Mouse (Mus musculus) heart, embryonic 11.5 days (tissue): ENCODE results near the gene Arid5b. TPM values are rescaled to one million over a fixed set of nuclear protein-coding genes. Genes with fewer than 3 reads are reported as not detected.

Experiments used
- ATAC-seq: fragments of 200-750 bp; cut with Nextera tagmentation; replicated peaks from 2 replicates; pipeline ENCODE4 v1.8.0; 2017; ENCODE audit warnings: moderate library complexity; ENCODE audit not compliant: insufficient number of reproducible peaks, low FRiP score, low TSS enrichment
- H3K27ac ChIP-seq: fragments of 300-500 bp; sonication (generic); 2 replicates; pipeline ENCODE4 v1.5.1; 2014; ENCODE audit warnings: mild to moderate bottlenecking, low read depth, low read length
- H3K27me3 ChIP-seq: fragments of 300-500 bp; sonication (generic); 2 replicates; pipeline ENCODE4 v1.6.1; 2014; ENCODE audit warnings: mild to moderate bottlenecking, low read length, mixed read lengths; ENCODE audit not compliant: control insufficient read depth, insufficient read depth
- H3K36me3 ChIP-seq: fragments of 300-500 bp; sonication (generic); 2 replicates; pipeline ENCODE4 v1.6.1; 2014; ENCODE audit warnings: mild to moderate bottlenecking, low read length, moderate library complexity, mixed read lengths; ENCODE audit not compliant: control insufficient read depth, insufficient read depth
- H3K4me1 ChIP-seq: fragments of 300-500 bp; sonication (generic); 2 replicates; pipeline ENCODE4 v1.6.1; 2014; ENCODE audit warnings: low read length; ENCODE audit not compliant: control insufficient read depth, insufficient read depth
- H3K4me2 ChIP-seq: fragments of 300-500 bp; sonication (generic); 2 replicates; pipeline ENCODE4 v1.6.1; 2014; ENCODE audit warnings: mild to moderate bottlenecking, moderate library complexity
- H3K4me3 ChIP-seq: fragments of 300-500 bp; sonication (generic); 2 replicates; pipeline ENCODE4 v1.5.1; 2014; ENCODE audit warnings: low read depth, low read length
- H3K9ac ChIP-seq: fragments of 300-500 bp; sonication (generic); 2 replicates; pipeline ENCODE4 v1.6.1; 2014; ENCODE audit warnings: mild to moderate bottlenecking, low read depth, low read length, moderate library complexity
- H3K9me3 ChIP-seq: fragments of 300-500 bp; sonication (generic); replicated peaks from 2 replicates; pipeline ENCODE4 v1.6.1; 2016; ENCODE audit warnings: low read length; ENCODE audit not compliant: control insufficient read depth
- WGBS: fragments of 180-500 bp; shearing (Covaris S2); extraction: QIAGEN DNeasy Blood & Tissue Kit; methylation state at CpG from one replicate; pipeline ENCODE4 v1.1.7; 2014; ENCODE audit not compliant: insufficient replicate concordance; 5-methylcytosine and 5-hydroxymethylcytosine counted together
- polyA plus RNA-seq: library from polyadenylated mRNA; unstranded; fragments of >200 nt; fragmentation: Nextera tagmentation; extraction: Ambion mirVana; gene quantifications from 2 replicates; pipeline ENCODE4 v1.2.1, GENCODE M21; 2014

The Arid5b gene
- polyA plus RNA-seq, 1 experiment from 2014 or later, result 21.1 TPM

DNA sequence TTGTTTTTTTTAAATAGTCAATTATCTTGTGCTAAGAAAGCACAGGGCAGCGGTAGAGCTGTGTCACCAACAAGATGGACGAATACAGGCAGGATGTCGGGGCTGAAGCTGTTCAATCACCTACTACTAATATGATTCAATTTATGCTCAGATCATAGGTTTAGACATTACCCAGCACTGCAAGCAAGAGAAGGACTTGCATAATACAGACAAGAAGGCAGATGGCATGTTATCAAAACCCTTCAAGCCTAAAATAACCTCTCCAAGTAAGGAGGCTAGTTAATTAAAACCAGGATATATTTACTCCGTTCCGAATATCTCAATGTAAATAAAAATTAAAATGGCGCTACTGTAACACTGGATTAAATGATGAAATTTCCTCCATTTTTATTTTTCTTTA is 96.3 kb downstream of the Arid5b start:
- Histone ChIP-seq H3K4me1 (no peaks in the 10 kb centered on the region), H3K9me3 (no peaks in the 10 kb centered on the region), H3K27me3 (no peaks in the 10 kb centered on the region), H3K36me3 (peaks cover 6% of the 10 kb centered on the region), H3K9ac (no peak overlapping the region), H3K27ac (no peak overlapping the region), H3K4me2 (no peak overlapping the region), H3K4me3 (no peak overlapping the region)
- ATAC-seq, result no peak
- WGBS, result 85% methylated on average over 6 of the region's 6 CpGs

DNA sequence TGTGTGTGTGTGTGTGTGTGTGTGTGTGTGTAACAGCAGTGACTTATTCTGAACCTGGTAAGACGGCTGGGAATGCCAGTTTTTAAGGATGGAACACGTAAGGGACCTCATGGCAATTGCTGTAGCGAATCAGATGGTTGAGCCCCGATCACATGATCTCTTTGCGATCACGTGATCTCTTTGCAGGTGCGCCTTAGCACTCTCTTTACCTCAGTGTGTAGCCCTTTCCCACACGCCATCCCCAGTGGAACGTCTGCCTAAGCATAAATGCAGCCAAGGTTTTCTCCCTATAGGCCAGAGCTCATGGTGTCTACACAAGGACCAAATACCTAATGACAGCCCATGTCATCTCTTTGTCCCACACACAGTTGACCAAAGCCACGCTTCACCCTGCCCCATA is 97.4 kb downstream of the Arid5b start:
- Histone ChIP-seq H3K27ac (no peak overlapping the region), H3K4me2 (no peak overlapping the region), H3K27me3 (no peaks in the 10 kb centered on the region), H3K4me1 (no peaks in the 10 kb centered on the region), H3K36me3 (peaks cover 6% of the 10 kb centered on the region), H3K9ac (no peak overlapping the region), H3K4me3 (no peak overlapping the region), H3K9me3 (no peaks in the 10 kb centered on the region)
- WGBS, result 90% methylated on average over 10 of the region's 10 CpGs
- no peak for ATAC-seq

DNA sequence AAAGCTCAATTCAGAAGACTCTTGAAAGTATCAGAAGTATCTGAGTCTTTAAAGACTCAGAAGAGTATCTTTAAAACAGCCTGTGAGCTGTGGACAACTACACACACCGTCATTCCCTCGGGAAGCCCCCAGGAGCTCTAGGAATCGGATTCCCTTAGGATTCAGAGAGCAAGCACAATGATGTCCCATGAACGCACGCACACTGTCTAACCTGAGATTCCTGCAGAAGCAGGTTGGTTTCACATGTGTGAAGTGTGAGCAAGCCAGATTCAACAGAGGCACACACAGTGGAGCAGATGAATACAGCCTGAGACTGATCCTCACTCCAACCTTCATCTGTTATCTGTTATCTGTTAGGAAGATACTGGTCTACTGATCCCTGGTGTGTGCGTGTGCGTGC is 97.8 kb downstream of the Arid5b start:
- H3K9ac ChIP-seq, result no peak overlapping the region
- H3K4me2 ChIP-seq, result no peak overlapping the region
- no peak overlapping the region for H3K4me3 ChIP-seq
- ATAC-seq, result no peak
- no peaks in the 10 kb centered on the region for H3K9me3 ChIP-seq
- H3K27ac ChIP-seq, result no peak overlapping the region
- no peaks in the 10 kb centered on the region for H3K27me3 ChIP-seq
- H3K4me1 ChIP-seq, result no peaks in the 10 kb centered on the region
- WGBS, result 85% methylated on average over 7 of the region's 7 CpGs
- peaks cover 3% of the 10 kb centered on the region for H3K36me3 ChIP-seq

DNA sequence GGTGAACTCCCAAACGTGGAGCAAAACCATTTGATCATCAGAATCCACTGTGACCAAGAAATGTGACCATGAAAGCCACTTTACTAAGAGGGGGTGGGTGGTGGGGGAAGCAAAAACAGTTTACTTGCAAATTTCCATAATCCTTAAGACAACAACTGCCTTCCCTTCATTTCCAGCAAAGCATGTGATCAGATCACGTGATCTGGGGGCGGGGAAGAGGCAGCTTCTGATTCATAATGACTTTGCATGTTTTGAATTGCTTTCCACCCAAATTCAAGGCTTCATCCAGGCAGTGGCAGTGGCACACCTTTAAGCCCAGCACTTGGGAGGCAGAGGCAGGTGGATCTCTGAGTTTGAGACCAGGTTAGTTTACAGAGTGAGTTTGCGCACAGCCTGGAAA is 98.4 kb downstream of the Arid5b start:
- H3K4me3 ChIP-seq, result no peak overlapping the region
- no peaks in the 10 kb centered on the region for H3K27me3 ChIP-seq
- no peak for ATAC-seq
- no peak overlapping the region for H3K27ac ChIP-seq
- no peak overlapping the region for H3K9ac ChIP-seq
- no peaks in the 10 kb centered on the region for H3K4me1 ChIP-seq
- 0 out of 2 replicates have a peak, but pooled peaks cover 2% of the 10 kb centered on the region for H3K36me3 ChIP-seq
- H3K4me2 ChIP-seq, result no peak overlapping the region
- WGBS, result 68% methylated on average over 4 of the region's 4 CpGs
- H3K9me3 ChIP-seq, result no peaks in the 10 kb centered on the region

DNA sequence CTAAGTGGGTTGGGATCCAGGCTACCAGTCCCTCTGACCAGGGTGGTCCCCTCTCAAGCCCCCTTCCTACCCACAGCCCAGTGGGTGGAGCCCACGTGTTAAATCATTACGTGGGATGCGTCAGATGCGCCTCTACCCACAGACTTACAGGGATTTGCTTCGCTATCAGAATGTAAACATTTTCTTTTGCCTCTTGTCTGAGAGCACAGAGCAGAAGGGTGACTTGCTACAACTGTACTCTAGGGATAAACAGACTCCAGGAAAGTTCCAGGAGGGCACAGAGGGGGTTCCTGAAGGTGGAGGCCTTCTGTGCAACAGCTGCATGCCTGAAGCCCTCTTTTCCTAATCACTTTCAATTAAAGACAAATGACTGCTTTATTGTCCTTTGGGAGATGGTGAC is 98.8 kb downstream of the Arid5b start:
- H3K4me3 ChIP-seq, result no peak overlapping the region
- H3K4me2 ChIP-seq, result no peak overlapping the region
- ATAC-seq, result no peak
- H3K4me1 ChIP-seq, result no peaks in the 10 kb centered on the region
- no peaks in the 10 kb centered on the region for H3K9me3 ChIP-seq
- WGBS, result 21% methylated on average over 5 of the region's 5 CpGs
- H3K27ac ChIP-seq, result no peak overlapping the region
- 0 out of 2 replicates have a peak, but pooled peaks cover 2% of the 10 kb centered on the region for H3K36me3 ChIP-seq
- H3K9ac ChIP-seq, result no peak overlapping the region
- no peaks in the 10 kb centered on the region for H3K27me3 ChIP-seq

DNA sequence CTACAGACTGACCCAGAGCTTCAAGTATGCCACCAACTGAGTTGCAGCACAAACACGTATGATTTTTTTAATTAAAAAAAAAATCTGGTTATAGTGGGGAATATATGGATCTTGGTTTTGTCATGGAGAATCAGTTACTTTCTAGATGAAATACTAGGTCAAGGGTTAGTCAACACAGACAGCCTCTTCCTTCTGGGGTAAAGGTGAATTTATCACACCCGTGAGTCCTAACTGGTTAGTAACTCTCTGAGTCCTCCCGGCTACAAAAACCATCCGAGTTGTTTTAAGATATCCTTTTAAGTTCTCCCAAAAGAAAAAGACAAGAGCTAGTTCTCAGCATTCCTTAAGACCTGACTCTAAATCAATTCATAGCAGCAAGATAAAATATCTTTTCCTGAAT is 99.2 kb downstream of the Arid5b start:
- Histone ChIP-seq H3K4me3 (no peak overlapping the region), H3K36me3 (0 out of 2 replicates have a peak, but pooled peaks cover 2% of the 10 kb centered on the region), H3K27me3 (no peaks in the 10 kb centered on the region), H3K27ac (no peak overlapping the region), H3K9ac (no peak overlapping the region), H3K9me3 (no peaks in the 10 kb centered on the region), H3K4me2 (no peak overlapping the region), H3K4me1 (no peaks in the 10 kb centered on the region)
- 51% methylated on average over 4 of the region's 4 CpGs for WGBS
- ATAC-seq, result no peak

DNA sequence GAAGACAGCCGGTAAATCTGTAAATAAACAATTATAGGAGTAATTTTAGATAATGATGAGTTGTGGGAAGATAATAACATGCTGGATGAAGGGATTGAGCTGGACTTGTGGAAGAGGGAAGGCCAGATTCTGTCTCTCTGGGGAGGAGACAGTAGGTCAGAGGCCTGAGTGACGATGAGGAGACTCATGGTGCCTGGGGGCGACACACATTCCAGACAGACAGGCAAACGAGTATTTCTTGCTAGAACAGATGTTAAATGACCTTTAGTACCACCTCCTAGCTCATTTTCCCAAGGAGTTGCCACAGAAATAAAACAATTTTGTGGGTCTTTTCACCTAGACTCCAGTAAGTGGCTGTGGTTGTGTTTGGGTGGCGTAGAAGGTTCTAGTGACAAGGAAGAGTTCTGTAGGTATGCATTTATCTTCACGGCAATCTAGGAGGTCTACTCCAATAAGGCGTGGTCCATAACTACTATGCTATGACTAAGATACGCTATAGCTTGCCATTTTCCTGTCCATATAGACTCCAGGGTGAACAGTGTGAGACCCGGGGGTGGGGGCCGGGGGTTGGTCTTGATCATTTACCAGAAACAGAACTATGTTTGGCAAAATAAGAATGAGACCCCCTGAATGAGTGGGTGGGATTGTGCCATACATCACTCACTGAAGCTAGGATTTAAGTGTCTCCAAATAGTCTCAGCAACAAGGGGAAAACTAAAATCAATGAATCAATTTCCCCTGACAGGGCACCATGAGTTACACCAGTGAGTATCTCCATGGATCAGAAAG is 100.6 kb downstream of the Arid5b start:
- no peak for ATAC-seq
- H3K36me3 ChIP-seq, result no peaks in the 10 kb centered on the region
- H3K27ac ChIP-seq, result no peak overlapping the region
- H3K4me3 ChIP-seq, result no peak overlapping the region
- WGBS, result 77% methylated on average over 10 of the region's 10 CpGs
- no peaks in the 10 kb centered on the region for H3K4me1 ChIP-seq
- no peaks in the 10 kb centered on the region for H3K27me3 ChIP-seq
- H3K4me2 ChIP-seq, result no peak overlapping the region
- H3K9me3 ChIP-seq, result no peaks in the 10 kb centered on the region
- H3K9ac ChIP-seq, result no peak overlapping the region

DNA sequence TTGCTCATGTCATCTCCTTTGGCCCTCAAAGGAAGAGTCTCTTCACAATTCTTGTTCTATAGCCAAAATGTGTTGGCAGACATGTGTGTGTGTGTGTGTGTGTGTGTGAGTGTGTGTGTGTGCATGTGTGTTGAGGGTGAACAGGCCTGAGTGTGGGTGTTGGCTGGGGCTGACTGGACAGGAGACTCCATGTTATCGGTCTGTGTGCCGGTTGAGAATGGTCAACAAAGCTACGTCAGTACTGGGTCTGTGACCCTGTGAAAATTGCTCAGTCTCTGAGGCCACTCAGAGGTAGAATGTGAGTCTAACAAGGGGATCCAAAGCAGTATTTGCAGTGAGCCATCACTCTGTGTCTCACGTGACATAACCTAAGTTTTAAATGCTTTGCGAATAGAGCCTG is 102.7 kb downstream of the Arid5b start:
- no peak for ATAC-seq
- 94% methylated on average over 5 of the region's 5 CpGs for WGBS
- Histone ChIP-seq H3K27ac (no peak overlapping the region), H3K4me2 (no peak overlapping the region), H3K36me3 (no peaks in the 10 kb centered on the region), H3K27me3 (no peaks in the 10 kb centered on the region), H3K9ac (no peak overlapping the region), H3K9me3 (no peaks in the 10 kb centered on the region), H3K4me1 (no peaks in the 10 kb centered on the region), H3K4me3 (no peak overlapping the region)

DNA sequence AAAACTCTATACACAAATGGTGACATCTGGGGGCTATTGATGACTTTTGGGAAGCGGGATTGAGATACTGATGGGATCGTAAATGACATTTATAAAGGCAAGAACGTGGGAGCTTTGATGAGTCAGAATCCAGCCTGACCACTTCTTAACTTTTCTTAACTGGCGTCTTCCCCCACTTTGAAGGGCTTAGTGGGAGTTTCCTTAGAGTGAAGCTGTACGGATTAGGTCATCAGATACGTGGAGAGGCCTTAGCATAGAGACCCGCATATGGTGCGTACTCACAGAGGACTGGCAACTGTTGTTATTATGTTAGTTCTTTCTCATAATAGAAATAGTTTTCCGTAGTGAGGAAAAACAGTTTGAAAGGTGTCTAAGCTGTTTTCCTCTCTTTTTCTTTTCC is 104.9 kb downstream of the Arid5b start:
- no peak overlapping the region for H3K4me3 ChIP-seq
- 72% methylated on average over 9 of the region's 9 CpGs for WGBS
- H3K9ac ChIP-seq, result no peak overlapping the region
- H3K36me3 ChIP-seq, result no peaks in the 10 kb centered on the region
- ATAC-seq, result no peak
- H3K27ac ChIP-seq, result no peak overlapping the region
- no peaks in the 10 kb centered on the region for H3K27me3 ChIP-seq
- no peaks in the 10 kb centered on the region for H3K9me3 ChIP-seq
- H3K4me2 ChIP-seq, result no peak overlapping the region
- H3K4me1 ChIP-seq, result peaks cover 10% of the 10 kb centered on the region
